Comparison of ENCODE assay signal across 17 mouse cellular contexts in the genomic region with DNA sequence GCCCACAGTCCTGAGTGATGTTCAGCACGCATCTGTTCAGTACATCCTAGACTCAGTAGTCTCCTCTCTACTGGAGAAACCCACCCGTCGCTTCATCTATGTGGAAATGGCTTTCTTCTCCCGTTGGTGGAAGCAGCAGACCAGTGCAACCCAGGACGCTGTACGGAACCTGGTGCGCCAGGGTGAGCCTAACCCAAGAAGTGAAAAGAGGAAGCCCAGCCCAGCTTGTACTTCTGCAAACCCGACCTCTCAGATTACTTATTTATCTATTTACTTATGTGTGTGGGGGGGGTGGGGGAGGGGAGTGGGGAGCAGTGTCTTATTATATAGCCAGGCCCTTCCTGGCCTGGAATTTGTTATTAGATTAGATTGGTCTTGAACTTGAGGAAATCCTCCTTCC. TPM values are rescaled to one million over a fixed set of nuclear protein-coding genes. Genes with fewer than 3 reads are reported as not detected.
DNase-seq lines count a peak whose midpoint lies in the region; ATAC-seq and TF ChIP-seq lines count a peak whose summit lies in the region.
"Had no signal": no experiment of that assay in that cellular context is flagged by ENCODE, and none has a peak within 500 bp of the region (broad histone marks: within the 10 kb centered on the region; RNA-seq: fewer than 3 reads in every experiment).

No protein-coding gene starts in this region.

- H3K4me2 ChIP-seq in liver, embryonic 14.5 days (ENCODE audit: low read depth): peak overlapping the region; percentile 89; the same call in 1 of the 2 replicates

- no peak overlapping the region for H3K9ac ChIP-seq in liver, embryonic 14.5 days (replicated peaks)
- H3K9ac ChIP-seq: embryonic facial prominence, embryonic 15.5 days; hindbrain, embryonic 14.5 days; lung, embryonic 14.5 days had no signal

- ATAC-seq in liver, embryonic 14.5 days (ENCODE audit: insufficient read depth): no peak
- peak; percentile 31; the same call in 1 of the 2 replicates for ATAC-seq in neutrophil, adult 5-6 weeks (ENCODE audit: extremely low read depth, insufficient number of reproducible peaks, low FRiP score, poor library complexity, severe bottlenecking)

- TF ChIP-seq CTCF in liver, embryonic 14.5 days (IDR thresholded peaks at IDR 0.05; ENCODE audit: low read depth): no peak

- no peaks in the 10 kb centered on the region for H3K27me3 ChIP-seq in liver, embryonic 14.5 days (ENCODE audit: control insufficient read depth, insufficient read depth, low read length)
- H3K27me3 ChIP-seq: embryonic facial prominence, embryonic 15.5 days had no signal

- intact Hi-C loops in heart, postnatal 36 days (cut with DNase I): loop anchor here (10.0 kb wide), 2 partner anchors 210 to 320 kb away; partner anchors contain the start of genes Orc6 and Vps35

- TF ChIP-seq EP300 in liver, embryonic 14.5 days (IDR thresholded peaks at IDR 0.05; ENCODE audit: low read depth): no peak

- H3K27ac ChIP-seq in liver, embryonic 14.5 days: no peak overlapping the region
- H3K27ac ChIP-seq: embryonic facial prominence, embryonic 15.5 days; hindbrain, embryonic 14.5 days had no signal

- peak overlapping the region in 1 of 2 experiments; percentile 9; a peak in 1 of 4 replicates for H3K4me3 ChIP-seq in liver, embryonic 14.5 days (ENCODE audit: insufficient read depth in 1 of 2, low read depth in 2 of 2, low read length in 2 of 2)
- H3K4me3 ChIP-seq: embryonic facial prominence, embryonic 15.5 days had no signal

- H3K4me1 ChIP-seq in liver, embryonic 14.5 days (replicated peaks; ENCODE audit: control insufficient read depth in 2 of 2, insufficient read depth in 2 of 2, low read length in 1 of 2): peaks cover 10 to 25% of the 10 kb centered on the region in 2 experiments

- DNase-seq in heart, adult 11 months: peak; percentile 91
- no peak for DNase-seq in heart, postnatal 36 days
- DNase-seq in spleen, adult 18-20 months: peak; percentile 32 to 36
- DNase-seq in spleen, adult 12 weeks (ENCODE audit: low spot score): no peak
- no peak for DNase-seq in liver, embryonic 14.5 days (ENCODE audit: low read depth in 3 of 3, low spot score in 3 of 3)
- no peak for DNase-seq in right cerebral cortex, adult 2 months (ENCODE audit: low spot score in 2 of 2)
- no peak for DNase-seq in adrenal gland, postnatal 4 days (ENCODE audit: low spot score in 2 of 2)
- DNase-seq: cerebellum, postnatal 14 days; kidney, postnatal 4 days; lung, embryonic 14.5 days; thymus, adult 18-20 months had no signal

- H3K36me3 ChIP-seq in liver, embryonic 14.5 days (replicated peaks; ENCODE audit: control insufficient read depth, insufficient read depth, low read depth): no peaks in the 10 kb centered on the region; the same call in none of the 2 replicates

- H3K9me3 ChIP-seq in liver, embryonic 14.5 days (ENCODE audit: control insufficient read depth, low read length): no peaks in the 10 kb centered on the region
- H3K9me3 ChIP-seq: embryonic facial prominence, embryonic 15.5 days had no signal

- WGBS in liver, embryonic 14.5 days (ENCODE audit: insufficient replicate concordance): 42% methylated on average over 8 of the region's 8 CpGs

RNA-seq across cellular contexts. Expression of gene Man2b1, which starts 1.6 kb away (rescaled TPM):
- total RNA-seq in heart, postnatal 36 days (2021): 10 to 100 TPM; 31.0 to 31.3 TPM
- polyA plus RNA-seq in liver, embryonic 14.5 days (2012; rRNA removed): 15.2 and 19.5 TPM in 2 replicates
- 17.2 and 20.6 TPM in 2 replicates for polyA plus RNA-seq in liver, embryonic 14.5 days (2014; fragmentation: Nextera tagmentation; extraction: Ambion mirVana)
- 192 and 197 TPM in 2 replicates for total RNA-seq in neutrophil, adult 5-6 weeks (2017)
- 10 to 100 TPM; 69.1 to 69.2 TPM for total RNA-seq in adrenal gland, postnatal 4 days (2021)

RNA-seq across cellular contexts. Expression of gene Wdr83, which starts 3.5 kb away (rescaled TPM):
- total RNA-seq in heart, postnatal 36 days (2021): 10 to 100 TPM; 33.3 to 34.2 TPM
- 21.2 and 26.0 TPM in 2 replicates for polyA plus RNA-seq in liver, embryonic 14.5 days (2012; rRNA removed)
- polyA plus RNA-seq in liver, embryonic 14.5 days (2014; fragmentation: Nextera tagmentation; extraction: Ambion mirVana): 20.1 and 24.4 TPM in 2 replicates
- 15.8 and 17.6 TPM in 2 replicates for total RNA-seq in neutrophil, adult 5-6 weeks (2017)
- 10 to 100 TPM; 31.2 to 33.8 TPM for total RNA-seq in adrenal gland, postnatal 4 days (2021)

RNA-seq across cellular contexts. Expression of gene Wdr83os, which starts 4.1 kb away (rescaled TPM):
- total RNA-seq in heart, postnatal 36 days (2021): 10 to 100 TPM; 37.4 to 42.2 TPM
- 40.6 and 51.8 TPM in 2 replicates for polyA plus RNA-seq in liver, embryonic 14.5 days (2012; rRNA removed)
- polyA plus RNA-seq in liver, embryonic 14.5 days (2014; fragmentation: Nextera tagmentation; extraction: Ambion mirVana): 61.8 and 71.5 TPM in 2 replicates
- total RNA-seq in neutrophil, adult 5-6 weeks (2017): 22.0 and 23.6 TPM in 2 replicates
- 10 to 100 TPM; 77.8 to 80.6 TPM for total RNA-seq in adrenal gland, postnatal 4 days (2021)

RNA-seq across cellular contexts. Expression of gene Dhps, which starts 13.1 kb away (rescaled TPM):
- 10 to 100 TPM; 27.0 to 27.4 TPM for total RNA-seq in heart, postnatal 36 days (2021)
- 19.6 and 21.5 TPM in 2 replicates for polyA plus RNA-seq in liver, embryonic 14.5 days (2012; rRNA removed)
- 30.9 and 36.4 TPM in 2 replicates for polyA plus RNA-seq in liver, embryonic 14.5 days (2014; fragmentation: Nextera tagmentation; extraction: Ambion mirVana)
- 41.9 and 48.2 TPM in 2 replicates for total RNA-seq in neutrophil, adult 5-6 weeks (2017)
- total RNA-seq in adrenal gland, postnatal 4 days (2021): 10 to 100 TPM; 43.0 to 48.2 TPM

RNA-seq across cellular contexts. Expression of gene Gm5741, which starts 16.9 kb away (rescaled TPM):
- not detected for total RNA-seq in heart, postnatal 36 days (2021)
- 0.29 TPM in 1 of 2 replicates, not detected in the other for polyA plus RNA-seq in liver, embryonic 14.5 days (2012; rRNA removed)
- polyA plus RNA-seq in liver, embryonic 14.5 days (2014; fragmentation: Nextera tagmentation; extraction: Ambion mirVana): not detected in 2 replicates
- not detected in 2 replicates for total RNA-seq in neutrophil, adult 5-6 weeks (2017)
- not detected for total RNA-seq in adrenal gland, postnatal 4 days (2021)
- total RNA-seq: heart, adult 8-10 months had no signal
- polyA plus RNA-seq: brain, embryonic 14.5 days; C2C12; hindbrain, embryonic 14.5 days had no signal

Comparison
In these comparisons a context has a peak if more than half of its experiments do, and no peak if none do; other contexts are left out.
1. DNase-seq: peak in heart, adult 11 months (single experiment) and spleen, adult 18-20 months (2 of 2); none in heart, postnatal 36 days (0 of 2), spleen, adult 12 weeks (single experiment), liver, embryonic 14.5 days (0 of 3), right cerebral cortex, adult 2 months (0 of 2) and adrenal gland, postnatal 4 days (0 of 2).